Mouse (Mus musculus): ENCODE results near the gene Axin2. TPM values are rescaled to one million over a fixed set of nuclear protein-coding genes. Genes with fewer than 3 reads are reported as not detected.

Gene Axin2
- polyA plus RNA-seq, 1 experiment from 2014 or later = 7.0 TPM

- no peak for ATAC-seq (ENCODE audit: insufficient number of reproducible peaks, insufficient read depth, low FRiP score, low read depth)
- Histone ChIP-seq H3K9me3 (ENCODE audit: control insufficient read depth, low read depth, low read length) (no peaks in the 10 kb centered on the region), H3K4me2 (replicated peaks; ENCODE audit: low read depth, low read length) (no peak overlapping the region), H3K4me1 (ENCODE audit: control insufficient read depth, insufficient read depth, low read length) (no peaks in the 10 kb centered on the region), H3K27ac (ENCODE audit: low read length) (no peak overlapping the region), H3K27me3 (ENCODE audit: control insufficient read depth, insufficient read depth, low read length) (no peaks in the 10 kb centered on the region), H3K36me3 (ENCODE audit: control insufficient read depth, insufficient read depth, low read length) (no peaks in the 10 kb centered on the region), H3K4me3 (ENCODE audit: low read depth, low read length) (no peak overlapping the region), H3K9ac (replicated peaks; ENCODE audit: low read depth, low read length) (no peak overlapping the region)
- 83% methylated on average over 7 of the region's 7 CpGs for WGBS
Measured at GRCm38 (mm10) chr11:108983409-108984064, 63.4 kb downstream of the Axin2 start.

GRCm38 (mm10) chr11:108984711-108985419 is 64.7 kb downstream of the Axin2 start:
- H3K36me3 ChIP-seq (ENCODE audit: control insufficient read depth, insufficient read depth, low read length) = no peaks in the 10 kb centered on the region
- no peak overlapping the region for H3K9ac ChIP-seq (replicated peaks; ENCODE audit: low read depth, low read length)
- H3K9me3 ChIP-seq (ENCODE audit: control insufficient read depth, low read depth, low read length) = no peaks in the 10 kb centered on the region
- no peak overlapping the region for H3K4me3 ChIP-seq (ENCODE audit: low read depth, low read length)
- H3K27ac ChIP-seq (ENCODE audit: low read length) = no peak overlapping the region
- no peak for ATAC-seq (ENCODE audit: insufficient number of reproducible peaks, insufficient read depth, low FRiP score, low read depth)
- no peaks in the 10 kb centered on the region for H3K27me3 ChIP-seq (ENCODE audit: control insufficient read depth, insufficient read depth, low read length)
- no peaks in the 10 kb centered on the region for H3K4me1 ChIP-seq (ENCODE audit: control insufficient read depth, insufficient read depth, low read length)
- WGBS = 67% methylated on average over 5 of the region's 5 CpGs
- no peak overlapping the region for H3K4me2 ChIP-seq (replicated peaks; ENCODE audit: low read depth, low read length)

- no peak overlapping the region for H3K27ac ChIP-seq (ENCODE audit: low read length)
- no peak for ATAC-seq (ENCODE audit: insufficient number of reproducible peaks, insufficient read depth, low FRiP score, low read depth)
- no peaks in the 10 kb centered on the region for H3K27me3 ChIP-seq (ENCODE audit: control insufficient read depth, insufficient read depth, low read length)
- H3K9ac ChIP-seq (replicated peaks; ENCODE audit: low read depth, low read length) = no peak overlapping the region
- H3K36me3 ChIP-seq (ENCODE audit: control insufficient read depth, insufficient read depth, low read length) = no peaks in the 10 kb centered on the region
- 61% methylated on average over 7 of the region's 7 CpGs for WGBS
- no peaks in the 10 kb centered on the region for H3K9me3 ChIP-seq (ENCODE audit: control insufficient read depth, low read depth, low read length)
- H3K4me2 ChIP-seq (replicated peaks; ENCODE audit: low read depth, low read length) = no peak overlapping the region
- no peaks in the 10 kb centered on the region for H3K4me1 ChIP-seq (ENCODE audit: control insufficient read depth, insufficient read depth, low read length)
- H3K4me3 ChIP-seq (ENCODE audit: low read depth, low read length) = no peak overlapping the region
Measured at GRCm38 (mm10) chr11:108985836-108986235, 65.7 kb downstream of the Axin2 start.

GRCm38 (mm10) chr11:108987226-108987625 is 67.1 kb downstream of the Axin2 start:
- Histone ChIP-seq H3K27me3 (ENCODE audit: control insufficient read depth, insufficient read depth, low read length) (no peaks in the 10 kb centered on the region), H3K27ac (ENCODE audit: low read length) (no peak overlapping the region), H3K4me1 (ENCODE audit: control insufficient read depth, insufficient read depth, low read length) (no peaks in the 10 kb centered on the region), H3K4me3 (ENCODE audit: low read depth, low read length) (no peak overlapping the region), H3K9me3 (ENCODE audit: control insufficient read depth, low read depth, low read length) (no peaks in the 10 kb centered on the region), H3K4me2 (replicated peaks; ENCODE audit: low read depth, low read length) (no peak overlapping the region), H3K9ac (replicated peaks; ENCODE audit: low read depth, low read length) (no peak overlapping the region), H3K36me3 (ENCODE audit: control insufficient read depth, insufficient read depth, low read length) (no peaks in the 10 kb centered on the region)
- ATAC-seq (ENCODE audit: insufficient number of reproducible peaks, insufficient read depth, low FRiP score, low read depth) = no peak
- WGBS = 74% methylated on average over 3 of the region's 3 CpGs

- H3K36me3 ChIP-seq (ENCODE audit: control insufficient read depth, insufficient read depth, low read length) = no peaks in the 10 kb centered on the region
- no peaks in the 10 kb centered on the region for H3K27me3 ChIP-seq (ENCODE audit: control insufficient read depth, insufficient read depth, low read length)
- no peak overlapping the region for H3K4me3 ChIP-seq (ENCODE audit: low read depth, low read length)
- H3K27ac ChIP-seq (ENCODE audit: low read length) = no peak overlapping the region
- no peak overlapping the region for H3K4me2 ChIP-seq (replicated peaks; ENCODE audit: low read depth, low read length)
- no peak overlapping the region for H3K9ac ChIP-seq (replicated peaks; ENCODE audit: low read depth, low read length)
- ATAC-seq (ENCODE audit: insufficient number of reproducible peaks, insufficient read depth, low FRiP score, low read depth) = no peak
- H3K9me3 ChIP-seq (ENCODE audit: control insufficient read depth, low read depth, low read length) = no peaks in the 10 kb centered on the region
- WGBS = 88% methylated on average over 4 of the region's 4 CpGs
- H3K4me1 ChIP-seq (ENCODE audit: control insufficient read depth, insufficient read depth, low read length) = no peaks in the 10 kb centered on the region
Measured at GRCm38 (mm10) chr11:108987705-108988104, 67.6 kb downstream of the Axin2 start.

- Histone ChIP-seq H3K9ac (replicated peaks; ENCODE audit: low read depth, low read length) (no peak overlapping the region), H3K9me3 (ENCODE audit: control insufficient read depth, low read depth, low read length) (no peaks in the 10 kb centered on the region), H3K27ac (ENCODE audit: low read length) (no peak overlapping the region), H3K27me3 (ENCODE audit: control insufficient read depth, insufficient read depth, low read length) (no peaks in the 10 kb centered on the region), H3K4me3 (ENCODE audit: low read depth, low read length) (no peak overlapping the region), H3K4me2 (replicated peaks; ENCODE audit: low read depth, low read length) (no peak overlapping the region), H3K36me3 (ENCODE audit: control insufficient read depth, insufficient read depth, low read length) (no peaks in the 10 kb centered on the region), H3K4me1 (ENCODE audit: control insufficient read depth, insufficient read depth, low read length) (no peaks in the 10 kb centered on the region)
- 89% methylated on average over 6 of the region's 6 CpGs for WGBS
- no peak for ATAC-seq (ENCODE audit: insufficient number of reproducible peaks, insufficient read depth, low FRiP score, low read depth)
Measured at GRCm38 (mm10) chr11:108988258-108988657, 68.1 kb downstream of the Axin2 start.

GRCm38 (mm10) chr11:108989940-108990339 is 69.8 kb downstream of the Axin2 start:
- 75% methylated on average over 8 of the region's 8 CpGs for WGBS

GRCm38 (mm10) chr11:108993414-108993813 is 73.3 kb downstream of the Axin2 start:
- Histone ChIP-seq H3K27me3 (ENCODE audit: control insufficient read depth, insufficient read depth, low read length) (no peaks in the 10 kb centered on the region), H3K4me2 (replicated peaks; ENCODE audit: low read depth, low read length) (no peak overlapping the region), H3K9ac (replicated peaks; ENCODE audit: low read depth, low read length) (no peak overlapping the region), H3K9me3 (ENCODE audit: control insufficient read depth, low read depth, low read length) (no peaks in the 10 kb centered on the region), H3K4me3 (ENCODE audit: low read depth, low read length) (no peak overlapping the region), H3K27ac (ENCODE audit: low read length) (no peak overlapping the region), H3K4me1 (ENCODE audit: control insufficient read depth, insufficient read depth, low read length) (no peaks in the 10 kb centered on the region), H3K36me3 (ENCODE audit: control insufficient read depth, insufficient read depth, low read length) (no peaks in the 10 kb centered on the region)
- 98% methylated on average over 6 of the region's 6 CpGs for WGBS
- no peak for ATAC-seq (ENCODE audit: insufficient number of reproducible peaks, insufficient read depth, low FRiP score, low read depth)

More at GRCm38 (mm10) chr11:108989940-108990339, 69.8 kb downstream of the Axin2 start:
- no peaks in the 10 kb centered on the region for H3K9me3 ChIP-seq (ENCODE audit: control insufficient read depth, low read depth, low read length)
- H3K36me3 ChIP-seq (ENCODE audit: control insufficient read depth, insufficient read depth, low read length) = no peaks in the 10 kb centered on the region
- no peaks in the 10 kb centered on the region for H3K27me3 ChIP-seq (ENCODE audit: control insufficient read depth, insufficient read depth, low read length)
- H3K4me3 ChIP-seq (ENCODE audit: low read depth, low read length) = no peak overlapping the region
- H3K27ac ChIP-seq (ENCODE audit: low read length) = no peak overlapping the region
- H3K4me1 ChIP-seq (ENCODE audit: control insufficient read depth, insufficient read depth, low read length) = no peaks in the 10 kb centered on the region
- H3K4me2 ChIP-seq (replicated peaks; ENCODE audit: low read depth, low read length) = no peak overlapping the region
- ATAC-seq (ENCODE audit: insufficient number of reproducible peaks, insufficient read depth, low FRiP score, low read depth) = no peak
- H3K9ac ChIP-seq (replicated peaks; ENCODE audit: low read depth, low read length) = no peak overlapping the region

All from stomach, embryonic 14.5 days (tissue).